Comparison of ENCODE assay signal across 11 mouse cellular contexts in genomic region chr11:74751352-74752066, GRCm38 (mm10). TPM values are rescaled to one million over a fixed set of nuclear protein-coding genes. Genes with fewer than 3 reads are reported as not detected.
DNase-seq lines count a peak whose midpoint lies in the region; ATAC-seq lines count a peak whose summit lies in the region.
"Had no signal": no experiment of that assay in that cellular context is flagged by ENCODE, and none has a peak within 500 bp of the region (broad histone marks: within the 10 kb centered on the region; RNA-seq: fewer than 3 reads in every experiment).

No protein-coding gene starts in this region.

- H3K4me3 ChIP-seq in embryonic facial prominence, embryonic 13.5 days = no peak overlapping the region
- no peak overlapping the region for H3K4me3 ChIP-seq in hindbrain, embryonic 16.5 days (ENCODE audit: low read length)
- H3K4me3 ChIP-seq in midbrain, embryonic 13.5 days (replicated peaks) = no peak overlapping the region
- no peak overlapping the region for H3K4me3 ChIP-seq in kidney, embryonic 14.5 days (ENCODE audit: low read length)
- H3K4me3 ChIP-seq: lung, embryonic 15.5 days had no signal

- 55% methylated on average over 9 of the region's 9 CpGs for WGBS in embryonic facial prominence, embryonic 13.5 days
- WGBS in hindbrain, embryonic 16.5 days = 35% methylated on average over 9 of the region's 9 CpGs
- WGBS in midbrain, embryonic 13.5 days = 25% methylated on average over 9 of the region's 9 CpGs
- 70% methylated on average over 9 of the region's 9 CpGs for WGBS in kidney, embryonic 14.5 days

- H3K36me3 ChIP-seq in embryonic facial prominence, embryonic 13.5 days = no peaks in the 10 kb centered on the region
- no peaks in the 10 kb centered on the region for H3K36me3 ChIP-seq in hindbrain, embryonic 16.5 days (ENCODE audit: control insufficient read depth, insufficient read depth, low read length)
- no peaks in the 10 kb centered on the region for H3K36me3 ChIP-seq in midbrain, embryonic 13.5 days
- no peaks in the 10 kb centered on the region for H3K36me3 ChIP-seq in kidney, embryonic 14.5 days (ENCODE audit: control insufficient read depth, insufficient read depth, low read length)
- H3K36me3 ChIP-seq: lung, embryonic 15.5 days had no signal

- no peaks in the 10 kb centered on the region for H3K9me3 ChIP-seq in embryonic facial prominence, embryonic 13.5 days
- no peaks in the 10 kb centered on the region for H3K9me3 ChIP-seq in hindbrain, embryonic 16.5 days (ENCODE audit: control insufficient read depth, low read length)
- no peaks in the 10 kb centered on the region for H3K9me3 ChIP-seq in midbrain, embryonic 13.5 days
- H3K9me3 ChIP-seq in kidney, embryonic 14.5 days (ENCODE audit: control insufficient read depth, low read length) = no peaks in the 10 kb centered on the region
- H3K9me3 ChIP-seq: lung, embryonic 15.5 days had no signal

- H3K4me2 ChIP-seq in embryonic facial prominence, embryonic 13.5 days = no peak overlapping the region
- no peak overlapping the region for H3K4me2 ChIP-seq in hindbrain, embryonic 16.5 days (ENCODE audit: low read length)
- H3K4me2 ChIP-seq in midbrain, embryonic 13.5 days (replicated peaks) = no peak overlapping the region
- H3K4me2 ChIP-seq in kidney, embryonic 14.5 days (replicated peaks; ENCODE audit: low read depth, low read length) = no peak overlapping the region
- H3K4me2 ChIP-seq: lung, embryonic 15.5 days had no signal

- H3K9ac ChIP-seq in embryonic facial prominence, embryonic 13.5 days = 0 out of 2 replicates have a peak overlapping the region, but pooled peaks have one; percentile 49
- H3K9ac ChIP-seq in hindbrain, embryonic 16.5 days (ENCODE audit: low read depth, low read length) = 0 out of 2 replicates have a peak overlapping the region, but pooled peaks have one; percentile 30
- H3K9ac ChIP-seq in midbrain, embryonic 13.5 days (replicated peaks) = 0 out of 2 replicates have a peak overlapping the region, but pooled peaks have one; percentile 1
- no peak overlapping the region for H3K9ac ChIP-seq in kidney, embryonic 14.5 days (ENCODE audit: low read depth, low read length)
- H3K9ac ChIP-seq: lung, embryonic 15.5 days had no signal

- ATAC-seq in frontal cortex, adult (ENCODE audit: low TSS enrichment) = no peak
- no peak for ATAC-seq in embryonic facial prominence, embryonic 13.5 days (ENCODE audit: insufficient number of reproducible peaks, insufficient read depth, low FRiP score, low TSS enrichment, low read depth)
- ATAC-seq in hindbrain, embryonic 16.5 days = peak; percentile 79
- peak; percentile 53; the same call in 1 of the 2 replicates for ATAC-seq in midbrain, embryonic 13.5 days
- ATAC-seq in kidney, embryonic 14.5 days (ENCODE audit: low FRiP score, low TSS enrichment) = no peak

- H3K4me1 ChIP-seq in embryonic facial prominence, embryonic 13.5 days = 0 out of 2 replicates have a peak, but pooled peaks cover 4% of the 10 kb centered on the region
- peaks cover 3% of the 10 kb centered on the region; the same call in 1 of the 2 replicates for H3K4me1 ChIP-seq in hindbrain, embryonic 16.5 days (ENCODE audit: control insufficient read depth, insufficient read depth, low read depth, low read length)
- H3K4me1 ChIP-seq in midbrain, embryonic 13.5 days (replicated peaks) = peaks cover 9% of the 10 kb centered on the region
- H3K4me1 ChIP-seq in kidney, embryonic 14.5 days (ENCODE audit: control insufficient read depth, insufficient read depth, low read length) = no peaks in the 10 kb centered on the region
- H3K4me1 ChIP-seq: lung, embryonic 15.5 days had no signal

- DNase-seq in frontal cortex, adult 2 months (ENCODE audit: extremely low spot score in 1 of 2, low spot score in 1 of 2) = peak; percentile 11 to 25
- no peak for DNase-seq in ovary, postnatal 10 days (ENCODE audit: low spot score)
- no peak for DNase-seq in thymus, postnatal 4 days
- DNase-seq: cerebellum, adult 11 months; kidney, adult 18-20 months had no signal

- H3K27ac ChIP-seq in embryonic facial prominence, embryonic 13.5 days = no peak overlapping the region
- peak overlapping the region; percentile 26 for H3K27ac ChIP-seq in hindbrain, embryonic 16.5 days (ENCODE audit: low read depth, low read length)
- H3K27ac ChIP-seq in midbrain, embryonic 13.5 days = peak overlapping the region; percentile 65
- no peak overlapping the region for H3K27ac ChIP-seq in kidney, embryonic 14.5 days (ENCODE audit: low read depth, low read length)
- H3K27ac ChIP-seq: lung, embryonic 15.5 days had no signal

- no peaks in the 10 kb centered on the region for H3K27me3 ChIP-seq in embryonic facial prominence, embryonic 13.5 days
- no peaks in the 10 kb centered on the region for H3K27me3 ChIP-seq in hindbrain, embryonic 16.5 days (replicated peaks; ENCODE audit: control insufficient read depth, insufficient read depth, low read length)
- no peaks in the 10 kb centered on the region for H3K27me3 ChIP-seq in midbrain, embryonic 13.5 days
- no peaks in the 10 kb centered on the region for H3K27me3 ChIP-seq in kidney, embryonic 14.5 days (ENCODE audit: control insufficient read depth, insufficient read depth, low read length)
- H3K27me3 ChIP-seq: lung, embryonic 15.5 days had no signal

RNA-seq across cellular contexts. Expression of gene Mettl16, which starts 19.1 kb away (rescaled TPM):
- polyA plus RNA-seq in frontal cortex, adult 2 months (2012; rRNA removed) = 15.2 and 15.9 TPM in 2 replicates
- polyA plus RNA-seq in embryonic facial prominence, embryonic 13.5 days (2015; fragmentation: Nextera tagmentation; extraction: Ambion mirVana) = 58.4 and 61.8 TPM in 2 replicates
- polyA plus RNA-seq in hindbrain, embryonic 16.5 days (2015; fragmentation: Nextera tagmentation; extraction: Ambion mirVana) = 52.2 and 55.3 TPM in 2 replicates
- 55.2 and 56.4 TPM in 2 replicates for polyA plus RNA-seq in midbrain, embryonic 13.5 days (2015; fragmentation: Nextera tagmentation; extraction: Ambion mirVana)
- polyA plus RNA-seq in kidney, embryonic 14.5 days (2014; fragmentation: Nextera tagmentation; extraction: Ambion mirVana) = 34.6 and 42.0 TPM in 2 replicates

RNA-seq across cellular contexts. Expression of gene Pafah1b1, which starts 27.0 kb away (rescaled TPM):
- polyA plus RNA-seq in frontal cortex, adult 2 months (2012; rRNA removed) = 157 and 175 TPM in 2 replicates
- 54.3 and 55.0 TPM in 2 replicates for polyA plus RNA-seq in embryonic facial prominence, embryonic 13.5 days (2015; fragmentation: Nextera tagmentation; extraction: Ambion mirVana)
- polyA plus RNA-seq in hindbrain, embryonic 16.5 days (2015; fragmentation: Nextera tagmentation; extraction: Ambion mirVana) = 46.0 and 46.8 TPM in 2 replicates
- polyA plus RNA-seq in midbrain, embryonic 13.5 days (2015; fragmentation: Nextera tagmentation; extraction: Ambion mirVana) = 59.6 and 66.9 TPM in 2 replicates
- polyA plus RNA-seq in kidney, embryonic 14.5 days (2014; fragmentation: Nextera tagmentation; extraction: Ambion mirVana) = 63.6 and 74.1 TPM in 2 replicates

Comparison
In these comparisons a context has a peak if more than half of its experiments do, and no peak if none do; other contexts are left out.
1. DNase-seq: peak in frontal cortex, adult 2 months (2 of 2); none in ovary, postnatal 10 days (single experiment) and thymus, postnatal 4 days (single experiment).
2. ATAC-seq: peak in hindbrain, embryonic 16.5 days (single experiment) and midbrain, embryonic 13.5 days (single experiment); none in frontal cortex, adult (single experiment), embryonic facial prominence, embryonic 13.5 days (single experiment) and kidney, embryonic 14.5 days (single experiment).
3. H3K27ac ChIP-seq: peak in hindbrain, embryonic 16.5 days (single experiment) and midbrain, embryonic 13.5 days (single experiment); none in embryonic facial prominence, embryonic 13.5 days (single experiment) and kidney, embryonic 14.5 days (single experiment).